Mouse (Mus musculus): ENCODE measurements at regions not wholly inside any gene's neighbourhood (a gene's known extent, or its start where the extent isn't known, plus 50 kb on each side); places are given as distances from the start of the nearest gene placed in this dataset.

GRCm38 (mm10) chr10:92504271-92504670, 217.9 kb downstream of the Nedd1 start:
- DNase-seq (ENCODE audit: low spot score in 2 of 2) = no peak

DNA sequence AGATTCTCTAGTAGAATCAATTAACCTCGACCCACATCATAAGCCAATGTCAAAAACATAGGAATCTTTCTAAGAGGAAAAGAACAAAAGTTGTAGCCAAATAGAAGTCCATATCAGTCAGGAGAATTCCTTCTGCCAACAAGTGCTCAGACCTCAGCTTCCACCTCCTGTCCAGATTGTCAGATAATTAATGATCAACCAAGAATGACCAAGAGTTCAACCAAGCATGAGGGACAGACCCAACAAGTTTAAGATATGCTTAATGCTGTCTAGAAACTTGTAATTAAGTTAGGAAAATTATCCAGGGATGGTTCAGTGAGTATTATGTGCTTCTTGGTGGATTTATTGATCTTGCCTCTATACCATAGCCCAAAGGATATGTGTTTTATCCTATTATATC, 238.6 kb downstream of the Nedd1 start:
- no peak for DNase-seq (ENCODE audit: low spot score in 2 of 2)

DNA sequence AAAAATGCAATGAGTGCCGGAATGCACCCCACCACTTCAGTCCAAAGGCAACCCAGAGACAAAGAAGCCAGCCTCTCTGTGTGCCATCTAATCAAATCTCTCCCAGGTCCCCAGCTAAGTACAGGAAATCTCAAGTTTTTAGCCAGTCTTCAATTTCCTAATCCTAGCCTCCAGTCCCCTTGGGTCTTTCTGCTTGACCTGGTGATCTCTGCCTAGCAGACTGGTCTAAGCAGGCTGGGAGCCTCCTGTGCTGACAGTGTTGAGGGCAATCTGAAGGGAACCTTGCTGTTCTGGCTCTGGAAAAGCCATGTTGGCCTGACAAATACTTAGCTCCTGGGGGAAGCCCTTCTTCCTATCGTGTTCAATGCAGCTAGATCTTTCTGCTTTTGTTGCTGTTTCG, 248.9 kb downstream of the Nedd1 start:
- DNase-seq (ENCODE audit: low spot score in 2 of 2) = no peak

GRCm38 (mm10) chr10:92471111-92471510, 251.1 kb downstream of the Nedd1 start:
- no peak for DNase-seq (ENCODE audit: low spot score in 2 of 2)

DNA sequence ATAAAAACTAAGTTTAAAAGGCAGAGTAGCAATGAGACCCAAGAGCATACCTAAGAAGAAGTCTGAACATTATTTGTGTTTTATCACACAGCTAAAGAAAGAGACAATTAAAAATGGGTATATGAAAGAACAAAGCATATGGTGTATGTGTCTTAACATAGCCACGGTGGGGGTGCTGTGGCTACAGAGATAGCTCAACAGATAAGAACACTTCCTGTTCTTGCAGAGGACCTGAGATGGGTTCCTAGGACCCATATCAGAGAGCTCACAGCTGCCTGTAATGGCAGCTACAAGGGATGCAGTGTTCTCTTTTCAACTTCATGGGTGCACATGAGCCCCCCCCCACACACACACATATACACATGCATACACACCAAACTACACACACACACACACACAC, 267.0 kb downstream of the Nedd1 start:
- DNase-seq (ENCODE audit: low spot score in 2 of 2) = no peak

DNA sequence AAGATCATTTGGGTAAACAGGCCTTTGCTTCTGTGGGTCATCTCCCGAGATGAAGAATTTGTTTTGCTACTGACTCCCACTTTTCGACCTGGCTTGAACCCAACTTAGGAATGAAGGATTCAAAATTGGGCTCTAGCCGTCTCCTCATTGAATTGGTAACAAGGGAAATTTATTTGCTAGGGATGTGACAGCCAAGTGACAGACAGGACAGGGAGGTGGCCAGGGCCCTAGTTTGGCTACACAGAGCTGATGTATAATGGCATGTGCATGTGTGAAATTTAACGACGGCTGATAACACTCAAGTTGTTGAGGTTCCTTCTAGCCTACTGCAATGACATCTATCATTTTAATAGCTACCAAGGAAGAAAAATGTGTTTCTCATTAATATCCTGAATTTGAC, 268.7 kb downstream of the Nedd1 start:
- DNase-seq (ENCODE audit: low spot score in 2 of 2) = no peak

DNA sequence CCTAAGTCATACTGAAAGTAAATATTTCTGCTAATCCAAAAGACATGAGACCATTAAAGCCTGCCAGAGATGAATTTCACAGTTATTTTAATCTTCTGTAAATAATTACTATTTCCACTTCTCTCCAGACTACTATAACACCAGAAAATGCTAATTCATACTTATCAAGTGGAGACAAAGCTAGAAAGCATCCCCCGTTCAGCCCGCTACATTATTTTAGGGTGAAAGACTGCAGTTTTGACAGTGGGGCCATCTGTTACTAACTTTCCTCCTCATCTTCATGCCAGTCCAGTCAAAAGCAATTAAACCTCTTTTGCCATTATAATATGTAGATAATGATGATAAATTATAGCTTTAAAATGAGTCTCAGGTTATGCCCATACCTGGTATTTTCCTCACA, 276.3 kb downstream of the Nedd1 start:
- DNase-seq (ENCODE audit: low spot score in 2 of 2) = no peak

GRCm38 (mm10) chr10:92438621-92439394, 283.4 kb downstream of the Nedd1 start:
- DNase-seq (ENCODE audit: low spot score in 2 of 2) = no peak

DNA sequence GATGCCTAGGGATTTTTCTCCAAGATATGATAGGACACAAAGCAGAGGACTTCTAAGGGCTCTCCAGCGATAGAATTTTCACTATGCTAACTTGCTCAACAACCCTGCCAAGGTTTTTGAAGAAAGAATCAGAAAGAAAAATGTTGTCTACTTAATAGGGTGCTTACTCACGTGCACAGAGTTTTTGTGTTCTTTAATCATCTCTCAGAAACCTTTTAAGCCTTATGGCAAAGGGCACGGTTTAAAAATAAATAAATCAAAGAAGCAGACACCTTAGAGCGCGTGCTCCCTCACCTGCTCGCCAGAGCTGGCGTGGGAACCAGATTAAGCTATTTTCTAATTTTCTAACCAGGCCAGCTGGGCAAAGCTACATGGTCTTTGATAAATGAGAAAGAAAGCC, 293.0 kb downstream of the Nedd1 start:
- DNase-seq (ENCODE audit: low spot score in 2 of 2) = no peak

- no peak for DNase-seq (ENCODE audit: low spot score in 2 of 2)
Observed at GRCm38 (mm10) chr10:92428026-92428425, 294.2 kb downstream of the Nedd1 start.

GRCm38 (mm10) chr10:92426443-92426842, 295.8 kb downstream of the Nedd1 start:
- no peak for DNase-seq (ENCODE audit: low spot score in 2 of 2)

GRCm38 (mm10) chr10:92412737-92413136, 309.5 kb downstream of the Nedd1 start:
- no peak for DNase-seq (ENCODE audit: low spot score in 2 of 2)

GRCm38 (mm10) chr10:92410813-92411325, 311.4 kb downstream of the Nedd1 start:
- no peak for DNase-seq (ENCODE audit: low spot score in 2 of 2)

GRCm38 (mm10) chr10:92404697-92405293, 317.4 kb downstream of the Nedd1 start:
- DNase-seq (ENCODE audit: low spot score in 2 of 2) = no peak

DNA sequence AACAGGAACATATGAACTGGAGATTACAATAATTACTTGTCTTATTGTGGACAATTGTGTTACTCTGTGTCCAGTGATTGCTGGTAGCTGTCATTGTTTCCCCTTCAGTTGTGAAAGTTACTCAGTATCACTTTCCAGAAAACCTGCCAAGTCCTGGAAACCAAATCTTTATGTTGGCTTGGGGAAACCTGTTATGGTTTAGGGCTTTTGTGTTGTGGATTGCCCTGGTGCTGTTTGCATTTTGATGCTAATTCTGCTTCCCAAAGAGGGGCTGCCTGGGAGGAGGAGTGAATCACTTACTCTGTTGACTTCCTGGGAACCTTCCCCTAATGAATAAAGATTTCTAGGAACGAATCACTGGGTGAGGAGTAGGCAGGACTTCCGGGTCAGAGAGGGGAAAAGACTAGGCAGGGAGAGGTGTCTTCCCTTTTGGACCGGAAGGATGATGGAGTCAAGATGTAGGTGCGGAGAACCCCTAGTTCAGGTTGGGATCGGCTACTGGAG, 321.6 kb downstream of the Nedd1 start:
- DNase-seq (ENCODE audit: low spot score in 2 of 2) = no peak

DNA sequence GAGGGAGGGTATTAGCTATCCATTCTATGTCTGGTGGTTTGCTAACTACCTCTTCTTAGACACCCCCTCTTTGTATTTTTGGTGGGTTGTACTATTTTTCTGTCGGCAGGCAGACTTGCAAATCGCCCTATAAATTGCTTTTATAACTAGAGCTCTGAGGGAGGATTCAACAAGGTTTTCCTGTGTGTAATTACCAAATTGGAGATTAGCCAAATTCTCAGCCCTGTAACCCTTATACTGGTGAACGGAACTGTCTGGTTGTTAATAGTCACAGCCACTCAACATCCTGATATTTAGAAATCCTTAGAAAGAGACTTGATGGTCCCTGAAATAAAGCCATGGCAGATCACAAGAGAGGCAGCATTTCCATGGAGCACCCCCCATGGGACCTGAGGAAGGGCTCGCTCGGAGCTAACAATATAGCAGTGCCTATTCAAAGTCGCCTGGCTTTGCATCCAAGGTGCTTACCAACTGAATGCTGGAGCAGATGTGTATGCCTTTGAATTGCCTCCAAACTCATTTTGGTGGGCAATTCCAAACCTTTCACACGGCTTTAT, 333.0 kb downstream of the Nedd1 start:
- no peak for DNase-seq (ENCODE audit: low spot score in 2 of 2)

GRCm38 (mm10) chr10:92367126-92367525, 355.1 kb downstream of the Nedd1 start:
- no peak for DNase-seq (ENCODE audit: low spot score in 2 of 2)

- no peak for DNase-seq (ENCODE audit: low spot score in 2 of 2)
Observed at GRCm38 (mm10) chr10:92356738-92357137, 365.5 kb downstream of the Nedd1 start.

DNA sequence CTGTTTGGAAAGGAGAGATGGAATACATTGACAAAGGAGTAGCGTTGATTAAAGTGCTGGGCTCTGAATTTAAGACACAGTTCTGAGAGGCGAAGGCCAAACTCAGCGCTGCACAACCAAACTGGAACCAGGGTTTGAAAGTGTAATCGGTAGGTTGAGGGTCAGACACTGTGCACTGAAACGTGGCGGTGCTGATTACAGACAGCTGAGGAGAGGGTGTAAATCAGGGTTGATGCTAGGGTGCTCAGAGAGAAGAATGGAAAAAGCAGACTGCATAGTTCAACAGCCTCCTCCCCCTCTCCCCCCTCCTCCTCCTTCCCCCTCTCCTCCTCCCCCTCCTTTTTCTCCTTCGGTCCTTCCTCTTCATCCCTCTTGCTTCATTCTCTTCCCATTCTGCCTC, 373.2 kb downstream of the Nedd1 start:
- no peak for DNase-seq (ENCODE audit: low spot score in 2 of 2)

- DNase-seq (ENCODE audit: low spot score in 2 of 2) = no peak
Observed at GRCm38 (mm10) chr10:92347960-92348675, 374.1 kb downstream of the Nedd1 start.

- no peak for DNase-seq (ENCODE audit: low spot score in 2 of 2)
Observed at GRCm38 (mm10) chr10:92339671-92340070, 382.5 kb downstream of the Nedd1 start.

GRCm38 (mm10) chr10:92336949-92337348, 385.3 kb downstream of the Nedd1 start:
- DNase-seq (ENCODE audit: low spot score in 2 of 2) = no peak
